Mouse (Mus musculus) skeletal muscle tissue, adult 2 months (tissue): Measurements from ENCODE around the gene Obsl1.
A peak's percentile ranks its signal among the peaks of the same experiment; 100 is the strongest.

Experiments used
- DNase-seq: peaks from one replicate; pipeline ENCODE4 v3.0.0-alpha.2; 2012; ENCODE audit warnings: low read depth, low spot score

The Obsl1 gene

GRCm38 (mm10) chr1:75487040-75487404 lies 19.2 kb downstream of the Obsl1 start:
- no peak for DNase-seq

- no peak for DNase-seq
Observed at GRCm38 (mm10) chr1:75486561-75486960, 19.7 kb downstream of the Obsl1 start.

GRCm38 (mm10) chr1:75480735-75481134 lies 25.5 kb downstream of the Obsl1 start:
- no peak for DNase-seq

GRCm38 (mm10) chr1:75480036-75480435 lies 26.2 kb downstream of the Obsl1 start:
- no peak for DNase-seq

GRCm38 (mm10) chr1:75479635-75479989 lies 26.6 kb downstream of the Obsl1 start:
- DNase-seq = no peak

- DNase-seq = peak; percentile 90
Observed at GRCm38 (mm10) chr1:75478916-75479634, 27.2 kb downstream of the Obsl1 start, which contains the start of the genes Chpf and Tmem198. Gene Chpf, minus strand, starts transcription at chr1:75479307. Gene Tmem198, plus strand, starts transcription at chr1:75479532.

- DNase-seq = no peak
Observed at GRCm38 (mm10) chr1:75478497-75478896, 27.8 kb downstream of the Obsl1 start.

GRCm38 (mm10) chr1:75477966-75478290 lies 28.3 kb downstream of the Obsl1 start:
- DNase-seq = no peak

- peak; percentile 67 for DNase-seq
Observed at GRCm38 (mm10) chr1:75477264-75477965, 28.8 kb downstream of the Obsl1 start.

GRCm38 (mm10) chr1:75476441-75476840 lies 29.8 kb downstream of the Obsl1 start:
- no peak for DNase-seq

GRCm38 (mm10) chr1:75469287-75469825 lies 36.9 kb downstream of the Obsl1 start:
- DNase-seq = no peak

GRCm38 (mm10) chr1:75467215-75467927 lies 38.9 kb downstream of the Obsl1 start:
- DNase-seq = peak; percentile 78

GRCm38 (mm10) chr1:75463652-75464204 lies 42.5 kb downstream of the Obsl1 start:
- no peak for DNase-seq

- DNase-seq = no peak
Observed at GRCm38 (mm10) chr1:75462636-75463035, 43.6 kb downstream of the Obsl1 start.

GRCm38 (mm10) chr1:75460297-75460696 lies 46.0 kb downstream of the Obsl1 start:
- no peak for DNase-seq

GRCm38 (mm10) chr1:75458789-75459684 lies 47.2 kb downstream of the Obsl1 start:
- no peak for DNase-seq

- no peak for DNase-seq
Observed at GRCm38 (mm10) chr1:75458025-75458788, 48.0 kb downstream of the Obsl1 start.

- DNase-seq = no peak
Observed at GRCm38 (mm10) chr1:75457710-75458024, 48.6 kb downstream of the Obsl1 start.

- no peak for DNase-seq
Observed at GRCm38 (mm10) chr1:75456746-75457564, 49.3 kb downstream of the Obsl1 start.

GRCm38 (mm10) chr1:75455948-75456347 lies 50.3 kb downstream of the Obsl1 start:
- no peak for DNase-seq
